ENCODE assay signal across 10 mouse cellular contexts in genomic region chr4:62525489-62525811, GRCm38 (mm10). TPM values are rescaled to one million over a fixed set of nuclear protein-coding genes. Genes with fewer than 3 reads are reported as not detected.
DNase-seq lines count a peak whose midpoint lies in the region; ATAC-seq and TF ChIP-seq lines count a peak whose summit lies in the region.
"Had no signal": no experiment of that assay in that cellular context is flagged by ENCODE, and none has a peak within 500 bp of the region (broad histone marks: within the 10 kb centered on the region; RNA-seq: fewer than 3 reads in every experiment).

No protein-coding gene starts in this region.

- no peak for DNase-seq in kidney, postnatal 25 days
- no peak for DNase-seq in hindbrain, postnatal 0 days (ENCODE audit: low spot score)
- no peak for DNase-seq in midbrain, postnatal 0 days (ENCODE audit: low spot score)
- no peak for DNase-seq in layer of hippocampus, adult 18-20 months (ENCODE audit: low spot score in 2 of 2)
- DNase-seq in cerebellum, adult 9-10 months = no peak
- no peak for DNase-seq in adrenal gland, postnatal 36 days

- H3K36me3 ChIP-seq in kidney, embryonic 15.5 days = peaks cover 20% of the 10 kb centered on the region
- no peaks in the 10 kb centered on the region for H3K36me3 ChIP-seq in hindbrain, postnatal 0 days (ENCODE audit: insufficient read depth, low read length)
- no peaks in the 10 kb centered on the region for H3K36me3 ChIP-seq in midbrain, postnatal 0 days (ENCODE audit: insufficient read depth, low read length)

- H3K4me2 ChIP-seq in kidney, embryonic 15.5 days = peak overlapping the region; percentile 88
- H3K4me2 ChIP-seq in hindbrain, postnatal 0 days (ENCODE audit: low read depth, low read length) = peak overlapping the region; percentile 92
- H3K4me2 ChIP-seq in midbrain, postnatal 0 days (ENCODE audit: low read depth, low read length, poor library complexity, severe bottlenecking) = peak overlapping the region; percentile 67

- no peak for ATAC-seq in kidney, embryonic 15.5 days (replicated peaks; ENCODE audit: low FRiP score)
- no peak for ATAC-seq in hindbrain, postnatal 0 days
- no peak for ATAC-seq in midbrain, postnatal 0 days (ENCODE audit: low FRiP score)

- 3% methylated on average over 9 of the region's 10 CpGs for WGBS in kidney, embryonic 15.5 days
- WGBS in hindbrain, postnatal 0 days = under 1% methylated on average over 10 of the region's 10 CpGs
- 2% methylated on average over 10 of the region's 10 CpGs for WGBS in midbrain, postnatal 0 days

- H3K9me3 ChIP-seq in kidney, embryonic 15.5 days (replicated peaks) = no peaks in the 10 kb centered on the region
- H3K9me3 ChIP-seq in hindbrain, postnatal 0 days (ENCODE audit: low read length) = no peaks in the 10 kb centered on the region
- no peaks in the 10 kb centered on the region for H3K9me3 ChIP-seq in midbrain, postnatal 0 days (ENCODE audit: low read length)

- TF ChIP-seq POLR2A in cortical plate, adult 2 months (IDR thresholded peaks at IDR 0.05; ENCODE audit: extremely low read depth, insufficient read depth, low read length) = no peak

- H3K27ac ChIP-seq in kidney, embryonic 15.5 days = no peak overlapping the region
- H3K27ac ChIP-seq in cortical plate, adult 2 months (ENCODE audit: insufficient read depth, low read length) = no peak overlapping the region
- H3K27ac ChIP-seq in hindbrain, postnatal 0 days = no peak overlapping the region
- H3K27ac ChIP-seq in midbrain, postnatal 0 days (ENCODE audit: low read depth, low read length) = no peak overlapping the region; the same call in 1 of the 2 replicates

- no peaks in the 10 kb centered on the region for H3K27me3 ChIP-seq in kidney, embryonic 15.5 days
- H3K27me3 ChIP-seq in hindbrain, postnatal 0 days (ENCODE audit: insufficient read depth, low read length) = no peaks in the 10 kb centered on the region
- no peaks in the 10 kb centered on the region for H3K27me3 ChIP-seq in midbrain, postnatal 0 days (ENCODE audit: insufficient read depth, low read length)

- H3K9ac ChIP-seq in kidney, embryonic 15.5 days = peak overlapping the region; percentile 36; the same call in 1 of the 2 replicates
- peak overlapping the region; percentile 85; the same call in 1 of the 2 replicates for H3K9ac ChIP-seq in hindbrain, postnatal 0 days (replicated peaks; ENCODE audit: low read length)
- H3K9ac ChIP-seq in midbrain, postnatal 0 days (replicated peaks; ENCODE audit: low read length, poor library complexity, severe bottlenecking) = peak overlapping the region; percentile 66

- no peak for TF ChIP-seq CTCF in cortical plate, adult 2 months (IDR thresholded peaks at IDR 0.05; ENCODE audit: extremely low read depth, insufficient read depth, low read length)
- TF ChIP-seq CTCF in hindbrain, postnatal 0 days (IDR thresholded peaks at IDR 0.05; ENCODE audit: low read depth) = no peak
- no peak for TF ChIP-seq CTCF in midbrain, postnatal 0 days (IDR thresholded peaks at IDR 0.05)

- peak overlapping the region; percentile 78 for H3K4me3 ChIP-seq in kidney, embryonic 15.5 days (replicated peaks)
- peak overlapping the region; percentile 73 for H3K4me3 ChIP-seq in cortical plate, adult 2 months (ENCODE audit: insufficient read depth, low read length)
- H3K4me3 ChIP-seq in hindbrain, postnatal 0 days (ENCODE audit: low read length) = peak overlapping the region; percentile 82
- H3K4me3 ChIP-seq in midbrain, postnatal 0 days (ENCODE audit: low read depth, low read length) = peak overlapping the region; percentile 59

- peaks cover 15% of the 10 kb centered on the region for H3K4me1 ChIP-seq in kidney, embryonic 15.5 days
- peaks cover 3% of the 10 kb centered on the region; the same call in 1 of the 2 replicates for H3K4me1 ChIP-seq in cortical plate, adult 2 months (ENCODE audit: control insufficient read depth, insufficient read depth, low read length)
- H3K4me1 ChIP-seq in hindbrain, postnatal 0 days (ENCODE audit: insufficient read depth, low read length) = 0 out of 2 replicates have a peak, but pooled peaks cover 7% of the 10 kb centered on the region
- no peaks in the 10 kb centered on the region for H3K4me1 ChIP-seq in midbrain, postnatal 0 days (ENCODE audit: insufficient read depth, low read length)

RNA-seq across cellular contexts. Expression of gene 4933430I17Rik, which starts 0.3 kb away (rescaled TPM):
- 0.47 and 0.57 TPM in 2 replicates for polyA plus RNA-seq in kidney, embryonic 15.5 days (2015; fragmentation: Nextera tagmentation; extraction: Ambion mirVana)
- polyA plus RNA-seq in cortical plate, adult 2 months (2012; rRNA removed) = 0.11 and 0.25 TPM in 2 replicates
- 1.0 TPM in 1 of 2 replicates, not detected in the other for total RNA-seq in hindbrain, postnatal 0 days (2014; rRNA removed)
- 0.74 and 0.83 TPM in 2 replicates for polyA plus RNA-seq in hindbrain, postnatal 0 days (2015; fragmentation: Nextera tagmentation; extraction: Ambion mirVana)
- 0.38 and 1.6 TPM in 2 replicates for total RNA-seq in midbrain, postnatal 0 days (2014; rRNA removed)
- polyA plus RNA-seq in midbrain, postnatal 0 days (2015; fragmentation: Nextera tagmentation; extraction: Ambion mirVana) = 0.80 and 0.93 TPM in 2 replicates
- total RNA-seq in layer of hippocampus, adult 18-20 months (2021) = under 1 TPM; 0.52 to 0.53 TPM
- total RNA-seq in adrenal gland, postnatal 36 days (2021) = under 1 TPM; 0.36 to 0.56 TPM
- total RNA-seq: gastrocnemius, adult 8-10 months had no signal

RNA-seq across cellular contexts. Expression of gene Pole3, which starts 0.6 kb away (rescaled TPM):
- polyA plus RNA-seq in kidney, embryonic 15.5 days (2015; fragmentation: Nextera tagmentation; extraction: Ambion mirVana) = 94.0 and 100 TPM in 2 replicates
- polyA plus RNA-seq in cortical plate, adult 2 months (2012; rRNA removed) = 26.0 TPM in 2 replicates
- 19.0 and 25.1 TPM in 2 replicates for total RNA-seq in hindbrain, postnatal 0 days (2014; rRNA removed)
- 66.5 and 70.0 TPM in 2 replicates for polyA plus RNA-seq in hindbrain, postnatal 0 days (2015; fragmentation: Nextera tagmentation; extraction: Ambion mirVana)
- 24.0 and 25.6 TPM in 2 replicates for total RNA-seq in midbrain, postnatal 0 days (2014; rRNA removed)
- polyA plus RNA-seq in midbrain, postnatal 0 days (2015; fragmentation: Nextera tagmentation; extraction: Ambion mirVana) = 52.6 and 57.3 TPM in 2 replicates
- total RNA-seq in layer of hippocampus, adult 18-20 months (2021) = 10 to 100 TPM; 26.4 to 26.9 TPM
- 10 to 100 TPM; 48.7 to 52.0 TPM for total RNA-seq in adrenal gland, postnatal 36 days (2021)

RNA-seq across cellular contexts. Expression of gene Alad, which starts 5.7 kb away (rescaled TPM):
- polyA plus RNA-seq in kidney, embryonic 15.5 days (2015; fragmentation: Nextera tagmentation; extraction: Ambion mirVana) = 97.3 and 106 TPM in 2 replicates
- polyA plus RNA-seq in cortical plate, adult 2 months (2012; rRNA removed) = 36.0 and 38.0 TPM in 2 replicates
- 50.4 and 50.9 TPM in 2 replicates for total RNA-seq in hindbrain, postnatal 0 days (2014; rRNA removed)
- 69.3 and 70.5 TPM in 2 replicates for polyA plus RNA-seq in hindbrain, postnatal 0 days (2015; fragmentation: Nextera tagmentation; extraction: Ambion mirVana)
- 38.6 and 49.3 TPM in 2 replicates for total RNA-seq in midbrain, postnatal 0 days (2014; rRNA removed)
- 74.6 and 80.9 TPM in 2 replicates for polyA plus RNA-seq in midbrain, postnatal 0 days (2015; fragmentation: Nextera tagmentation; extraction: Ambion mirVana)
- 10 to 100 TPM; 31.5 to 33.7 TPM for total RNA-seq in layer of hippocampus, adult 18-20 months (2021)
- 10 to 100 TPM; 86.9 to 99.8 TPM for total RNA-seq in adrenal gland, postnatal 36 days (2021)

RNA-seq across cellular contexts. Expression of gene Hdhd3, which starts 22.2 kb away (rescaled TPM):
- 14.7 and 15.2 TPM in 2 replicates for polyA plus RNA-seq in kidney, embryonic 15.5 days (2015; fragmentation: Nextera tagmentation; extraction: Ambion mirVana)
- 7.6 and 8.4 TPM in 2 replicates for polyA plus RNA-seq in cortical plate, adult 2 months (2012; rRNA removed)
- total RNA-seq in hindbrain, postnatal 0 days (2014; rRNA removed) = 4.1 and 5.1 TPM in 2 replicates
- 5.8 and 6.8 TPM in 2 replicates for polyA plus RNA-seq in hindbrain, postnatal 0 days (2015; fragmentation: Nextera tagmentation; extraction: Ambion mirVana)
- 2.9 and 5.3 TPM in 2 replicates for total RNA-seq in midbrain, postnatal 0 days (2014; rRNA removed)
- 4.9 and 5.3 TPM in 2 replicates for polyA plus RNA-seq in midbrain, postnatal 0 days (2015; fragmentation: Nextera tagmentation; extraction: Ambion mirVana)
- total RNA-seq in layer of hippocampus, adult 18-20 months (2021) = 10 to 100 TPM in 1 of 2 experiments, 1 to 10 TPM in 1; 9.3 to 11.1 TPM
- total RNA-seq in adrenal gland, postnatal 36 days (2021) = 10 to 100 TPM; 12.3 to 15.6 TPM
- total RNA-seq: neutrophil, adult 5-6 weeks had no signal

RNA-seq across cellular contexts. Expression of gene Rgs3, which starts 34.2 kb away (rescaled TPM):
- polyA plus RNA-seq in kidney, embryonic 15.5 days (2015; fragmentation: Nextera tagmentation; extraction: Ambion mirVana) = 53.7 and 56.9 TPM in 2 replicates
- polyA plus RNA-seq in cortical plate, adult 2 months (2012; rRNA removed) = 35.7 and 40.2 TPM in 2 replicates
- total RNA-seq in hindbrain, postnatal 0 days (2014; rRNA removed) = 71.0 and 71.9 TPM in 2 replicates
- polyA plus RNA-seq in hindbrain, postnatal 0 days (2015; fragmentation: Nextera tagmentation; extraction: Ambion mirVana) = 44.3 and 44.6 TPM in 2 replicates
- total RNA-seq in midbrain, postnatal 0 days (2014; rRNA removed) = 89.4 and 109 TPM in 2 replicates
- polyA plus RNA-seq in midbrain, postnatal 0 days (2015; fragmentation: Nextera tagmentation; extraction: Ambion mirVana) = 54.6 and 55.6 TPM in 2 replicates
- total RNA-seq in layer of hippocampus, adult 18-20 months (2021) = 10 to 100 TPM; 20.6 to 22.2 TPM
- 10 to 100 TPM; 27.3 to 40.2 TPM for total RNA-seq in adrenal gland, postnatal 36 days (2021)
